Mouse (Mus musculus) MEL (cell line): ENCODE data around the gene Dao. TPM values are rescaled to one million over a fixed set of nuclear protein-coding genes. Genes with fewer than 3 reads are reported as not detected.

Source experiments
- DNase-seq: peaks from one replicate; pipeline ENCODE4 v3.0.0; 2011; ENCODE audit warnings: low read depth, low spot score
- H3K27ac ChIP-seq: 2 replicates; pipeline ENCODE4 v1.5.1; 2012; ENCODE audit warnings: low read depth, mild to moderate bottlenecking, control low read depth, low read length, moderate library complexity; ENCODE audit not compliant: control insufficient read depth
- H3K27me3 ChIP-seq, 2 experiments: fragments of 150-350 bp in 1 of 2; sonication (generic) in 1 of 2; 2 replicates each; pipeline ENCODE4 v1.6.1; 2012; ENCODE audit warnings: low read length in 2 of 2, mild to moderate bottlenecking in 2 of 2, improper control_type of control experiment in 1 of 2, moderate library complexity in 1 of 2; ENCODE audit not compliant: insufficient read depth in 2 of 2, control insufficient read depth in 1 of 2
- H3K36me3 ChIP-seq, 2 experiments: 2 replicates each; pipeline ENCODE4 v1.6.1; 2012 to 2014; ENCODE audit warnings: low read length in 2 of 2, improper control_type of control experiment in 1 of 2, inconsistent platforms in 1 of 2, mild to moderate bottlenecking in 1 of 2; ENCODE audit not compliant: insufficient read depth in 2 of 2, control insufficient read depth in 1 of 2
- H3K4me1 ChIP-seq, 2 experiments: fragments of 150-350 bp in 1 of 2; sonication (generic) in 1 of 2; 2 replicates each; pipeline ENCODE4 v1.6.1; 2012; ENCODE audit warnings: low read length in 2 of 2, improper control_type of control experiment in 1 of 2, mild to moderate bottlenecking in 1 of 2; ENCODE audit not compliant: insufficient read depth in 2 of 2, control insufficient read depth in 1 of 2
- H3K4me3 ChIP-seq, 2 experiments: fragments of 150-350 bp in 1 of 2; sonication (generic) in 1 of 2; 2 replicates each; pipeline ENCODE4 v1.5.1; 2012; ENCODE audit warnings: low read depth in 2 of 2, low read length in 2 of 2, mild to moderate bottlenecking in 2 of 2, moderate library complexity in 2 of 2, control low read depth in 1 of 2, improper control_type of control experiment in 1 of 2; ENCODE audit not compliant: control insufficient read depth in 1 of 2, insufficient read depth in 1 of 2
- H3K79me2 ChIP-seq: 2 replicates; pipeline ENCODE4 v1.6.1; 2012; ENCODE audit warnings: mild to moderate bottlenecking, low read length, moderate library complexity; ENCODE audit not compliant: control insufficient read depth, poor library complexity, insufficient read depth
- H3K9ac ChIP-seq: 2 replicates; pipeline ENCODE4 v1.6.1; 2012; ENCODE audit warnings: low read depth, mild to moderate bottlenecking, control low read depth, low read length, moderate library complexity; ENCODE audit not compliant: control insufficient read depth, poor library complexity, severe bottlenecking
- H3K9me3 ChIP-seq: fragments of 150-350 bp; sonication (generic); replicated peaks from 2 replicates; pipeline ENCODE4 v1.6.1; 2012; ENCODE audit warnings: mild to moderate bottlenecking, low read length, improper control_type of control experiment, moderate library complexity; ENCODE audit not compliant: insufficient read depth
- ETS1 ChIP-seq: IDR thresholded peaks from 2 replicates; pipeline ENCODE4 v1.6.1; 2012; ENCODE audit warnings: low read depth, mild to moderate bottlenecking, inconsistent platforms, low read length, improper control_type of control experiment, moderate library complexity
- GABPA ChIP-seq: IDR thresholded peaks from 2 replicates; pipeline ENCODE4 v1.6.1; 2012; ENCODE audit warnings: low read depth, mild to moderate bottlenecking, inconsistent platforms, low read length, improper control_type of control experiment, moderate library complexity
- GATA1 ChIP-seq: IDR thresholded peaks from 2 replicates; pipeline ENCODE4 v1.6.1; 2011; ENCODE audit warnings: low read depth, low read length, improper control_type of control experiment
- HCFC1 ChIP-seq: IDR thresholded peaks from 2 replicates; pipeline ENCODE4 v1.6.1; 2012; ENCODE audit warnings: low read depth, mild to moderate bottlenecking, inconsistent platforms, low read length, improper control_type of control experiment, moderate library complexity
- MAFK ChIP-seq: IDR thresholded peaks from 2 replicates; pipeline ENCODE4 v1.6.1; 2011; ENCODE audit warnings: low read depth, mild to moderate bottlenecking, low read length, improper control_type of control experiment, borderline replicate concordance
- MAX ChIP-seq: IDR thresholded peaks from 2 replicates; pipeline ENCODE4 v1.6.1; 2011; ENCODE audit warnings: low read length, improper control_type of control experiment
- MAZ ChIP-seq: IDR thresholded peaks from 2 replicates; pipeline ENCODE4 v1.6.1; 2012; ENCODE audit warnings: low read depth, mild to moderate bottlenecking, inconsistent platforms, low read length, improper control_type of control experiment
- MEF2A ChIP-seq: IDR thresholded peaks from 2 replicates; pipeline ENCODE4 v1.6.1; 2014; ENCODE audit warnings: low read depth, mild to moderate bottlenecking, inconsistent platforms, low read length, improper control_type of control experiment; ENCODE audit not compliant: poor library complexity, insufficient replicate concordance, severe bottlenecking; ENCODE audit errors: extremely low read depth
- MYC ChIP-seq: IDR thresholded peaks from 2 replicates; pipeline ENCODE4 v1.6.1; 2011; ENCODE audit warnings: low read depth, mild to moderate bottlenecking, low read length, improper control_type of control experiment, moderate library complexity
- NELFE ChIP-seq: IDR thresholded peaks from 2 replicates; pipeline ENCODE4 v1.6.1; 2011; ENCODE audit warnings: low read depth, low read length, improper control_type of control experiment
- NRF1 ChIP-seq: IDR thresholded peaks from 2 replicates; pipeline ENCODE4 v1.6.1; 2014; ENCODE audit warnings: low read depth, mild to moderate bottlenecking, inconsistent platforms, low read length, improper control_type of control experiment, moderate library complexity; ENCODE audit not compliant: poor library complexity, insufficient read depth, severe bottlenecking
- POLR2AphosphoS5 ChIP-seq: IDR thresholded peaks from 2 replicates; pipeline ENCODE4 v1.6.1; 2012; ENCODE audit warnings: low read depth, borderline replicate concordance, mild to moderate bottlenecking, inconsistent platforms, low read length, moderate library complexity, mixed read lengths
- RCOR1 ChIP-seq: IDR thresholded peaks from 2 replicates; pipeline ENCODE4 v1.6.1; 2012; ENCODE audit warnings: low read depth, mild to moderate bottlenecking, inconsistent platforms, low read length, improper control_type of control experiment
- SIN3A ChIP-seq: IDR thresholded peaks from 2 replicates; pipeline ENCODE4 v1.6.1; 2012; ENCODE audit warnings: low read length, improper control_type of control experiment, inconsistent platforms
- TAL1 ChIP-seq: IDR thresholded peaks from 2 replicates; pipeline ENCODE4 v1.6.1; 2012; ENCODE audit warnings: mild to moderate bottlenecking, inconsistent platforms, low read length, moderate library complexity, mixed read lengths
- TBP ChIP-seq: IDR thresholded peaks from 2 replicates; pipeline ENCODE4 v1.8.0; 2011; ENCODE audit warnings: low read depth, low read length, improper control_type of control experiment
- USF2 ChIP-seq, 2 experiments: IDR thresholded peaks; 2 replicates each; pipeline ENCODE4 v1.6.1; 2011 to 2012; ENCODE audit warnings: improper control_type of control experiment in 2 of 2, low read length in 2 of 2, borderline replicate concordance in 1 of 2, inconsistent platforms in 1 of 2, low read depth in 1 of 2, mild to moderate bottlenecking in 1 of 2; ENCODE audit not compliant: insufficient read depth in 1 of 2
- ZC3H11A ChIP-seq: IDR thresholded peaks from 2 replicates; pipeline ENCODE4 v1.6.1; 2012; ENCODE audit warnings: low read depth, mild to moderate bottlenecking, inconsistent platforms, low read length, improper control_type of control experiment
- ZKSCAN1 ChIP-seq: IDR thresholded peaks from 2 replicates; pipeline ENCODE4 v1.6.1; 2012; ENCODE audit warnings: low read depth, mild to moderate bottlenecking, inconsistent platforms, low read length, improper control_type of control experiment, moderate library complexity
- ZMIZ1 ChIP-seq: IDR thresholded peaks from 2 replicates; pipeline ENCODE4 v1.6.1; 2012; ENCODE audit warnings: low read depth, mild to moderate bottlenecking, inconsistent platforms, low read length, improper control_type of control experiment, moderate library complexity
- ZNF384 ChIP-seq: IDR thresholded peaks from 2 replicates; pipeline ENCODE4 v1.6.1; 2012; ENCODE audit warnings: low read depth, mild to moderate bottlenecking, inconsistent platforms, low read length, improper control_type of control experiment
- polyA plus RNA-seq, 2 experiments: library from polyadenylated mRNA; stranded (reverse) in 1 of 2; unstranded in 1 of 2; fragments of >175 nt in 1 of 2; fragments of >200 nt in 1 of 2; gene quantifications; 2 replicates each; pipeline versions ENCODE4 v1.2.1 to v1.2.4; 2012; ENCODE audit warnings: low replicate concordance in 2 of 2, low read depth in 1 of 2; ENCODE audit not compliant: insufficient read length in 2 of 2, insufficient read depth in 1 of 2, missing spikeins in 1 of 2
- total RNA-seq: library from RNA; depleted of rRNA; stranded (reverse); fragments of 300-350 nt; gene quantifications from 2 replicates; pipeline ENCODE4 v1.2.3, GENCODE M21; 2012

Dao gene
- total and polyA plus RNA-seq, 3 experiments, result 0.04 TPM; not detected in 2

DNA sequence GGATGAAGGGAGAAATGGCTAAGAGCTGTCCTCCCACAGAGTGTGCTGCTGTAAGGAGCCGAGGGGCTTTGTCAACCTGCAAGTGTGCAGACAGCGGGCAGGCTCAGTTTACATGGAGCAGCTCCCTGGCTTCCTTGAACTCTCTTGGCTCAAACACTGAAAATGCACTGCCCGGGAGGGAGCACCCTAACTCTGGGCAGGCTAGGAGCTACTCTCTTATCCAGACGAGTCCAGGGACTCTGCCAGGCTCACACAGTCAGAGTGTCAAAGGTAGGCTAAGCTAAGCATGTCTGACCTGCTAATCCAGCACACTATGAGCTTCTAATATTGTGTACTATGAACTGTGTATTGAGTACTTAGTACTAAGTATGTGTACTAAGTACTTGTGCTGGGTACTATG, 3.5 kb downstream of the Dao start:
- H3K9me3 ChIP-seq, result no peaks in the 10 kb centered on the region
- H3K79me2 ChIP-seq, result no peaks in the 10 kb centered on the region
- peaks cover 0 to 7% of the 10 kb centered on the region in 2 experiments; a peak in 2 of 4 replicates for H3K4me1 ChIP-seq
- no peak overlapping the region for H3K4me3 ChIP-seq
- TF ChIP-seq NELFE (no peak), ZC3H11A (no peak), ZNF384 (no peak), MAZ (no peak), RCOR1 (no peak), GABPA (no peak), ZMIZ1 (no peak), MAFK (no peak), MYC (no peak), TBP (no peak), MEF2A (no peak), NRF1 (no peak), GATA1 (no peak), ZKSCAN1 (no peak), USF2 (IDR thresholded peaks at IDR 0.05; ENCODE audit: borderline replicate concordance in 1 of 2, insufficient read depth in 1 of 2, low read depth in 1 of 2, low read length in 2 of 2) (no peak), SIN3A (no peak), ETS1 (no peak), HCFC1 (no peak), POLR2AphosphoS5 (no peak), MAX (no peak)
- no peaks in the 10 kb centered on the region; a peak in 1 of 4 replicates for H3K36me3 ChIP-seq
- no peaks in the 10 kb centered on the region for H3K27me3 ChIP-seq
- DNase-seq, result no peak
- H3K27ac ChIP-seq, result no peak overlapping the region
- no peak overlapping the region for H3K9ac ChIP-seq

DNA sequence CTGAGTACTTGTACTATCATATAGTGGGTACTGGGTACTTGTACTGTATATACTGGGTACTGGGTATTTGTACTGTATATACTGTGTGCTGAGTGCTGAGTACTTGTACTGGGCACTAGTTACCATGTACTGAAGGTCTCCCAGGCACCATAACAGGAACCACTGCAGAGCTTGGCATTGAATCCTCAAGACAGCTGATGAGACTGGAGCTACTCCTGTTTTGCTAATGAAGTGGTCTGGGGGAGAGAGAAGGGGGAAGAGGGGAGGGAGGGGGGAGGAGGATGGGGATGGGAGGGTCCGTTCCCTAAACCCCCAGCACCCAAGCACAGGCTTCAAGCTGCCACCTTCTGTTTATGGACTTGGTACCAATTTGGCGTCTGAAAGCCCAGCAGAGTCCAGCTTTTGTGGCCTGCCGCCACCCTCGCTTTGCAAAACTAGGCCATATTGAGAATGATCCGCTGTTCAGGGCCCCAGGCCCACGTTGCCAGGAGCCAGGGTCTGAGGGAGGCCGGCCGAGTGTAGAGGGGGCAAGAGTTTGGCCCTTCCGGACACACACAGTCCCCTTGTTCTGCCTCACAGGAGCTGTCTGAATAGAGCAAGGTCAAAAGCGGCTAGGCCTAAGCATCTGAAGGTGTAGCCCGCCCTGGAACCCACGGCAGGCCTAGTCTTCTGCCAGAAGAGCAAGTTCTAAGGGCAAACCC, 4.4 kb downstream of the Dao start:
- TF ChIP-seq ZC3H11A (no peak), MEF2A (no peak), GABPA (no peak), TAL1 (no peak)
- TF ChIP-seq, all 39 proteins: peak for 0
- no peaks in the 10 kb centered on the region for H3K79me2 ChIP-seq
- H3K27me3 ChIP-seq, result no peaks in the 10 kb centered on the region
- H3K4me3 ChIP-seq, result no peak overlapping the region
- no peak overlapping the region for H3K9ac ChIP-seq
- H3K9me3 ChIP-seq, result no peaks in the 10 kb centered on the region
- no peaks in the 10 kb centered on the region; a peak in 1 of 4 replicates for H3K36me3 ChIP-seq
- no peak overlapping the region for H3K27ac ChIP-seq
- peaks cover 0 to 6% of the 10 kb centered on the region in 2 experiments; a peak in 2 of 4 replicates for H3K4me1 ChIP-seq
- no peak for DNase-seq
